Mouse (Mus musculus): ENCODE measurements around the gene Ttc17. TPM values are rescaled to one million over a fixed set of nuclear protein-coding genes. Genes with fewer than 3 reads are reported as not detected.
A peak's percentile ranks its signal among the peaks of the same experiment; 100 is the strongest.
"Not testable (repeated sequence)": the region's sequence is repeated elsewhere in the genome, so short reads cannot be mapped to it uniquely, and the experiment has no call there.

Gene Ttc17
- polyA plus RNA-seq, 1 experiment from 2014 or later = 13.7 TPM

DNA sequence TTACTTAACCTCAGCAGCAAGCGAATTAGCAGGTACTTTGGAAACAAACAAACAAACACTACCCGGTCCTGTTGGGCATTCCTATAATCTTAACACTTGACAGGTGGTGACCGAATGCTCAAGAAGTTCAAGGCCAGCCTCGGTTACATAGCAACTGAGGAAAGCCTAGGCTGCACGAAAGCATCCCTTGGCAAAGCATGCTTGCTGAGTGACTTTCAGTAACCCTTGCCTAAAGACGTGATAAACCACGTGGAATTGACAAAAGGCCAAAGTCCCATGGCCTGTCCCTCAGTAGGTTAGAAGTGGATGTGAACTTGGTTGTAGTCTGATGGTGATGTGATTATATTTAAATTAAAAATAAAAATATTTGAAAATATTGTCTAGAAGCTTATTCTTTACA is 4.4 kb downstream of the Ttc17 start:
- DNase-seq (ENCODE audit: low spot score) (no peak), ATAC-seq (no peak)
- WGBS = 82% methylated on average over 7 of the region's 7 CpGs
- peaks cover 3% of the 10 kb centered on the region for H3K4me1 ChIP-seq (ENCODE audit: insufficient read depth, low read depth, low read length)
- H3K4me3 ChIP-seq (ENCODE audit: low read depth, low read length) = no peak overlapping the region
- no peaks in the 10 kb centered on the region for H3K27me3 ChIP-seq (replicated peaks; ENCODE audit: insufficient read depth, low read length)
- H3K4me2 ChIP-seq (replicated peaks; ENCODE audit: low read depth, low read length) = no peak overlapping the region
- H3K27ac ChIP-seq (ENCODE audit: low read length) = no peak overlapping the region
- H3K9me3 ChIP-seq (ENCODE audit: low read length) = no peaks in the 10 kb centered on the region
- no peak overlapping the region for H3K9ac ChIP-seq (replicated peaks; ENCODE audit: low read depth)
- TF ChIP-seq CTCF (IDR thresholded peaks at IDR 0.05) (no peak), EP300 (IDR thresholded peaks at IDR 0.05) (no peak)
- H3K36me3 ChIP-seq (ENCODE audit: insufficient read depth, low read length) = no peaks in the 10 kb centered on the region

DNA sequence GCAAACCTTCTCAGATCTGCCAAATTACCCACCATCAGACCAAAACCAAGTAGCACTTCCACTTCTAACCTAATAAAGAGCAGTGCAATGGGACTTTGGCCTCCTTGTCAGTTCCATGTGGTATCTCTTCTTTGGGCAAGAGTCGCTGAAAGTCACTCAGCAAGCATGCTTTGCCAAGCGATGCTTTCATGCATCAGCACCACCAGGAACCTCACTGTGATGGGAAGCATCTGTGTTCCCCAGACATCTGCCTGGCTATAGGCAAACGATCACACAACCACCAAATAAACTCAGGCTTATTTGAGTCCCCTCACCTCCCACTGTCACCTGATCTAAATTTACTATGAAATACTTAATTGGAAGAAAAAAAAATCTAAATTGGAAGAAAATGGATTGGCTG is 5.5 kb downstream of the Ttc17 start:
- H3K9ac ChIP-seq (replicated peaks; ENCODE audit: low read depth) = no peak overlapping the region
- no peaks in the 10 kb centered on the region for H3K36me3 ChIP-seq (ENCODE audit: insufficient read depth, low read length)
- H3K4me2 ChIP-seq (replicated peaks; ENCODE audit: low read depth, low read length) = no peak overlapping the region
- H3K9me3 ChIP-seq (ENCODE audit: low read length) = no peaks in the 10 kb centered on the region
- 79% methylated on average over 3 of the region's 3 CpGs for WGBS
- TF ChIP-seq CTCF (IDR thresholded peaks at IDR 0.05) = no peak
- TF ChIP-seq EP300 (IDR thresholded peaks at IDR 0.05) = no peak
- H3K4me1 ChIP-seq (ENCODE audit: insufficient read depth, low read depth, low read length) = peaks cover 2% of the 10 kb centered on the region; the same call in 1 of the 2 replicates
- no peak for ATAC-seq
- H3K4me3 ChIP-seq (ENCODE audit: low read depth, low read length) = no peak overlapping the region
- no peaks in the 10 kb centered on the region for H3K27me3 ChIP-seq (replicated peaks; ENCODE audit: insufficient read depth, low read length)
- DNase-seq (ENCODE audit: low spot score) = no peak
- H3K27ac ChIP-seq (ENCODE audit: low read length) = no peak overlapping the region

GRCm38 (mm10) chr2:94398138-94398970 is 8.1 kb downstream of the Ttc17 start:
- 44% methylated on average over 8 of the region's 8 CpGs for WGBS
- H3K4me2 ChIP-seq (replicated peaks; ENCODE audit: low read depth, low read length) = no peak overlapping the region
- H3K27ac ChIP-seq (ENCODE audit: low read length) = 0 out of 2 replicates have a peak overlapping the region, but pooled peaks have one; percentile 0
- no peaks in the 10 kb centered on the region for H3K36me3 ChIP-seq (ENCODE audit: insufficient read depth, low read length)
- no peaks in the 10 kb centered on the region for H3K27me3 ChIP-seq (replicated peaks; ENCODE audit: insufficient read depth, low read length)
- H3K4me3 ChIP-seq (ENCODE audit: low read depth, low read length) = no peak overlapping the region
- ATAC-seq = peak; percentile 60
- H3K9ac ChIP-seq (replicated peaks; ENCODE audit: low read depth) = no peak overlapping the region
- TF ChIP-seq EP300 (IDR thresholded peaks at IDR 0.05) (no peak), CTCF (IDR thresholded peaks at IDR 0.05) (no peak)
- no peaks in the 10 kb centered on the region for H3K9me3 ChIP-seq (ENCODE audit: low read length)
- DNase-seq (ENCODE audit: low spot score) = peak; percentile 32
- H3K4me1 ChIP-seq (ENCODE audit: insufficient read depth, low read depth, low read length) = peaks cover 2% of the 10 kb centered on the region; the same call in 1 of the 2 replicates

DNA sequence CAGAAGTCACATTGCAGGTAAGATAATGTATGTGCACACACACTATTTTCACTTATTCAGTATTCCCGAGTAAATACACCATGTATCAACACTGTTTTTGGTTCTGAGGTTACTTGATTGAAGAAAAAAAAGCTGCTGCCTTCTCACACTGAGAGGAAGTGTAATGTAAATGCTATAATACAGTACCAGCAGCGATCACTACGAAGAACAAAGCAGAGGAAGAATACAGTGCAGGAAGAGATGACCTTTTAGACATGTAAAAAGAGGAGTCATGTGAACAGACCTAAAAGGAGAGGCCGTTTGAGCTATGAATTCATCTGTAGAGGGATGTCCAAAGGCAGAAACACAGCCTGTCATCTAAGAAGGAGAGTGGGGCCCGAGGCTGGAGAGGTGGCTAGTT is 9.0 kb downstream of the Ttc17 start:
- 68% methylated on average over 5 of the region's 5 CpGs for WGBS

DNA sequence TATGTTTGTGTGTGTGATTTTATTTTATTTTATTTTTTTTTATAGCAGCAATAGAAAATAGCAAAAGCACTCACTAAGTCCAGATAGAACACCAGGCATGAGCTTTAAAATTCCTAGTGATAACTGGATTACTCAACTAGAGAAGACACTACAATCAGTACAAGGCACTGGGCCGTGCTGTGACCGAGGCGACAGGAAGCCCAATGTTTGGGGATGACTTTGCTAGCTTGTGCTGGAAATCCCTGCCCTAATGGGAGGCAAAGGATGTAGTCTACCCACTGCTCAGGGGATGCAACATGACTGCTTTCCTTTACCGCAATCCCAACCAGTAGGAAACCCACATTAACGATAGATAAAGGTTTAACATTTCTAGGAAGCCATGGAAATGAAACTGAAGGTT is 10.2 kb downstream of the Ttc17 start:
- Histone ChIP-seq H3K27me3 (replicated peaks; ENCODE audit: insufficient read depth, low read length) (no peaks in the 10 kb centered on the region), H3K27ac (ENCODE audit: low read length) (no peak overlapping the region), H3K4me2 (replicated peaks; ENCODE audit: low read depth, low read length) (no peak overlapping the region), H3K36me3 (ENCODE audit: insufficient read depth, low read length) (no peaks in the 10 kb centered on the region), H3K9me3 (ENCODE audit: low read length) (no peaks in the 10 kb centered on the region), H3K4me1 (ENCODE audit: insufficient read depth, low read depth, low read length) (peaks cover 2% of the 10 kb centered on the region; the same call in 1 of the 2 replicates), H3K4me3 (ENCODE audit: low read depth, low read length) (no peak overlapping the region), H3K9ac (replicated peaks; ENCODE audit: low read depth) (no peak overlapping the region)
- no peak for ATAC-seq
- no peak for DNase-seq (ENCODE audit: low spot score)
- WGBS = 80% methylated on average over 5 of the region's 5 CpGs
- TF ChIP-seq CTCF (IDR thresholded peaks at IDR 0.05) (no peak), EP300 (IDR thresholded peaks at IDR 0.05) (no peak)

More for the DNA sequence above, 9.0 kb downstream of the Ttc17 start:
- Histone ChIP-seq H3K4me3 (ENCODE audit: low read depth, low read length) (no peak overlapping the region), H3K4me1 (ENCODE audit: insufficient read depth, low read depth, low read length) (peaks cover 2% of the 10 kb centered on the region; the same call in 1 of the 2 replicates), H3K4me2 (replicated peaks; ENCODE audit: low read depth, low read length) (no peak overlapping the region), H3K9ac (replicated peaks; ENCODE audit: low read depth) (no peak overlapping the region), H3K36me3 (ENCODE audit: insufficient read depth, low read length) (no peaks in the 10 kb centered on the region), H3K9me3 (ENCODE audit: low read length) (no peaks in the 10 kb centered on the region), H3K27me3 (replicated peaks; ENCODE audit: insufficient read depth, low read length) (no peaks in the 10 kb centered on the region), H3K27ac (ENCODE audit: low read length) (no peak overlapping the region)
- DNase-seq (ENCODE audit: low spot score) = no peak
- no peak for TF ChIP-seq EP300 (IDR thresholded peaks at IDR 0.05)
- no peak for ATAC-seq

DNA sequence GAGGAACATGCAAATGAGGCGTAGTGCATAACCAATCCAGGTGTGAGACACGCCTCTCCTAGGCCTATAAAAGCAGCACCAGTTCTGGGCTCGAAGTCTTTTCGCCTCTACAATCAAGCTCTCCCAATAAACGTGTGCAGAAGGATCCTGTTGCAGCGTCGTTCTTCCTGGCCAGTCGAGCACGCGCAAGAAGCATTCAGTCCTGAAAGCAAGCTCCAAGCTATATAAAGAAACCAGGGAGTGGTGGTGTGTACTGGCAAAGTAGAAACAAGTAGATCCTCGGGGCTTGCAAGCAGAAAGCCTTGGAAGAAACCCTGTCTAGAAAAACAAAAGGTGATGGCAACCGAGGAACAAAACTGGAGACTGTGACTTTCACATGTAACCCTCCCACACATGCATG is 15.4 kb downstream of the Ttc17 start:
- H3K9me3 ChIP-seq (ENCODE audit: low read length); H3K27ac ChIP-seq (ENCODE audit: low read length); H3K36me3 ChIP-seq (ENCODE audit: insufficient read depth, low read length); H3K4me3 ChIP-seq (ENCODE audit: low read depth, low read length); H3K4me1 ChIP-seq (ENCODE audit: insufficient read depth, low read depth, low read length); H3K27me3 ChIP-seq (replicated peaks; ENCODE audit: insufficient read depth, low read length); H3K9ac ChIP-seq (replicated peaks; ENCODE audit: low read depth); DNase-seq (ENCODE audit: low spot score); H3K4me2 ChIP-seq (replicated peaks; ENCODE audit: low read depth, low read length); ATAC-seq: not testable (repeated sequence)
- WGBS = 97% methylated on average over 9 of the region's 12 CpGs
